Mouse (Mus musculus) thymus, postnatal 4 days (tissue): Measurements from ENCODE around the gene Alkbh6.

Experiments used
- DNase-seq: peaks from one replicate; pipeline ENCODE4 v3.0.0; 2021

The Alkbh6 gene

GRCm38 (mm10) chr7:30296816-30297215 is 11.7 kb upstream of the Alkbh6 start:
- no peak for DNase-seq

GRCm38 (mm10) chr7:30297266-30297665 is 11.3 kb upstream of the Alkbh6 start:
- no peak for DNase-seq

- DNase-seq = peak; percentile 69
Observed at GRCm38 (mm10) chr7:30300914-30301313, 7.6 kb upstream of the Alkbh6 start.

GRCm38 (mm10) chr7:30306083-30306779 is 2.3 kb upstream of the Alkbh6 start:
- DNase-seq = peak; percentile 38

GRCm38 (mm10) chr7:30309395-30310129 is 1.0 kb downstream of the Alkbh6 start:
- DNase-seq = no peak

- no peak for DNase-seq
Observed at GRCm38 (mm10) chr7:30310136-30310535, 1.6 kb downstream of the Alkbh6 start.

GRCm38 (mm10) chr7:30313666-30314320 is 5.3 kb downstream of the Alkbh6 start:
- DNase-seq = no peak

GRCm38 (mm10) chr7:30314721-30315155 is 6.2 kb downstream of the Alkbh6 start, which contains the start of gene Syne4:
Gene Syne4, plus strand, starts transcription at chr7:30314807.
- no peak for DNase-seq

GRCm38 (mm10) chr7:30315559-30316529 is 7.3 kb downstream of the Alkbh6 start:
- no peak for DNase-seq

GRCm38 (mm10) chr7:30318142-30318541 is 9.6 kb downstream of the Alkbh6 start:
- no peak for DNase-seq

GRCm38 (mm10) chr7:30320946-30321345 is 12.4 kb downstream of the Alkbh6 start:
- DNase-seq = no peak

GRCm38 (mm10) chr7:30321539-30322284 is 13.2 kb downstream of the Alkbh6 start, which contains the start of gene E130208F15Rik:
Gene E130208F15Rik, plus strand, starts transcription at chr7:30321740.
- DNase-seq = peak; percentile 77

GRCm38 (mm10) chr7:30322285-30322667 is 13.8 kb downstream of the Alkbh6 start:
- peak; percentile 97 for DNase-seq

GRCm38 (mm10) chr7:30322865-30323264 is 14.3 kb downstream of the Alkbh6 start:
- no peak for DNase-seq

- no peak for DNase-seq
Observed at GRCm38 (mm10) chr7:30323795-30324194, 15.3 kb downstream of the Alkbh6 start, which contains the start of gene Sdhaf1. Gene Sdhaf1, minus strand, starts transcription at chr7:30323895.

GRCm38 (mm10) chr7:30324300-30324944 is 15.9 kb downstream of the Alkbh6 start:
- no peak for DNase-seq

- peak; percentile 84 for DNase-seq
Observed at GRCm38 (mm10) chr7:30325364-30325763, 16.8 kb downstream of the Alkbh6 start.

- DNase-seq = no peak
Observed at GRCm38 (mm10) chr7:30326427-30326826, 17.9 kb downstream of the Alkbh6 start.

GRCm38 (mm10) chr7:30327140-30327539 is 18.6 kb downstream of the Alkbh6 start:
- no peak for DNase-seq

GRCm38 (mm10) chr7:30328379-30328778 is 19.9 kb downstream of the Alkbh6 start:
- no peak for DNase-seq

GRCm38 (mm10) chr7:30331887-30332286 is 23.4 kb downstream of the Alkbh6 start:
- DNase-seq = peak; percentile 79
